Mouse (Mus musculus): ENCODE results near the gene Kcnb1. TPM values are rescaled to one million over a fixed set of nuclear protein-coding genes. Genes with fewer than 3 reads are reported as not detected.

Kcnb1 gene
- polyA plus RNA-seq, 1 experiment = 6.7 TPM

- DNase-seq (ENCODE audit: low spot score) = no peak
Measured at GRCm38 (mm10) chr2:167079535-167080257, 110.3 kb downstream of the Kcnb1 start.

DNA sequence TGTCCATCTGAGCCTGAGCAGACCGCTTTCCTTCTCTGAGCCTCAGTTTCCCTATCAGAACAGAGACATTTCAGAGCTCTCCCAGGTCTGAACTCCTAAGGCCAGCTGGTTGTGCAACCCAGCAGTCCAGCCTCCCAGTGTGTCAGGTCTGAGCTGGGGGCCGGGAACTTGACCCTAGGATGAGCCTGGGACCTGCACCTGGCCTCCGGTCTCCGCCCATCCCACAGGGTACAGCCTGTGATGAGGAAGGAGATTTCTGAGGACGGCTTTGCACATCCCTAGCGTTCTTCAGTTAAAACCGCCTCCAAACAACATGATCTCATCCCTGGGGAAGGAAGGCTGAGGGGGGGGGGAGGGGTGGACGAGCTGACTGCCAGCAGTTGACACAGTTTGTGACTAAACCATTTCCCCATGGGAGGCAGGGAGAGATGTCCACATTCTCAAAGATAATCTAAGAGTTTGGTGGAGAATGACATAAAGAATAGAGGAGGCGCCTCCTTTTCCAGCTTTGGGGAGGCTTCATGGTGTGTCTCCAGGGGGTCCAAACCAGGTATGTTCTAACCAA is 110.9 kb downstream of the Kcnb1 start:
- DNase-seq (ENCODE audit: low spot score) = no peak

DNA sequence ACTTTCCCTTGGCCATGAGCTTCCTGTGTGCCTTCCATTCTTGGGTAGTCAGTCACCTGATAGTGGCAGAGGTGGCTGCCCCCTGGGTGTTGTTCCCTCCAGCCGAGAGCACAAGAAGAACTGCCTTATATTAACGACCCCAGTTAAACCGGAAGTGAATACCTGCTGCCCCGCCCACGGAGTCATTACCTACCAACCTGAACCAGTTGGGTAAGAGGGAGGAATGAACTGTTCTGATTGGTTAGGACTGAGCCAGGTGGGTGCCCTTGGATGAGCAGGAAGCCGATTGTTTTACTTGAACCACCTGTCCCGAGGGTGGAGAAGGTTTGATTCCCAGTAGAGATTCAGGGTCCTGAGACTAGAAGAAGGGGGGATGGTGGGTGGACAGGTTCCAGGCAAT is 111.5 kb downstream of the Kcnb1 start:
- DNase-seq (ENCODE audit: low spot score) = no peak

DNA sequence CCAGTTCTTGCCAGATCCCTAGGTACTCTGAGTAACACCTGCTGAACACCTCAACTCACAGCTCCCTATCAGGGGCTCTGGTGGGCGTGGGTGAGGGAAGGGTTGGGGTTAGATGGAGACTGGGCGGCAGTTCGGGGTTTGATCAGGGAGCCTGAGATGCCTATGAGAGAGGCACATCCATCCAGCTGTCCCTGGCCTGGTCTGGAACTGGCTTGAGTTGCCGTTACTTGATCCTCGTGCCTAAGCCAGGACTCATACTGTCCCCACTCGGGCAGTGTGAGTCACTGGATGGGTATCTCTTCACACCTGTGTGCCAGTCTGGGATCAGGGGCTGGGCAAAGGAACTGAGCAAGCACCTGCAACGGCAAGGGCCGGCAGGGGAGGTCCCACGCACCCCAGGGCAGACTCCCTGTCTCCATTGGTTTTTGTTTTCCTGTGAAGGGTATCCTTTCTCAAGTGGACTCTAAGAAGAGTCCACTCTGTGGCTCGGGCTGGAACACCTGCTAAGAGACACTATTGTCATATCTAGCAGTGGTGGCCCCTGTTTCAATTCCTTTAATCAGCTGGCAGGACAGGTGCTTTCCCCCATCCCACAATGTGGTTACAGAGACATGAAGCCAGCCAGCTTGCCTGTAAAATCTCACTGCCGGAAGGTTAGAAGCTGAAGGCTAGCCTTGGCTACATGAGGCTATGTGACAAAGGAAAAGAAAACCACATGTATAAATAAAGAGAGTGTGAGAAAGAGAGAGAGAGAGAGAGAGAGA is 112.6 kb downstream of the Kcnb1 start:
- DNase-seq (ENCODE audit: low spot score) = no peak

- DNase-seq (ENCODE audit: low spot score) = no peak
Measured at GRCm38 (mm10) chr2:167076759-167077158, 113.2 kb downstream of the Kcnb1 start.

DNA sequence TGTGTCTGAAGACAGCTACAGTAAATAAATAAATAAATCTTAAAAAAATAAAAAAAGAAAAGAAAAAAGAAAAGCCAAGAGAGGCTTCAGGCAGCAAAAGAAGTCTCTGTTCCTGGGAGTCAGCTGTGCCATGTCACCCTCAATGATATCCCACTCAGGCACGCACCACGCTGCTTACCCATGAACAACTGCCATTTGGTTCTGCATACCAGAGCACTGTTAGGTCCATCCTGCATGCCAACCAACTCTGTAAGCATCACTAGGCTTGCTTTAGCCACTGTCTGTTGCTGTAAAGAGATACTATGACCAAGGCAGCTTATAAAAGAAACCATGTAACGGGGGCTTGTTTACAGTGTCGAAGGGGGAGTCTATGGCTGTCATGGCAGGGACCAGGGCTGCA is 113.6 kb downstream of the Kcnb1 start:
- no peak for DNase-seq (ENCODE audit: low spot score)

DNA sequence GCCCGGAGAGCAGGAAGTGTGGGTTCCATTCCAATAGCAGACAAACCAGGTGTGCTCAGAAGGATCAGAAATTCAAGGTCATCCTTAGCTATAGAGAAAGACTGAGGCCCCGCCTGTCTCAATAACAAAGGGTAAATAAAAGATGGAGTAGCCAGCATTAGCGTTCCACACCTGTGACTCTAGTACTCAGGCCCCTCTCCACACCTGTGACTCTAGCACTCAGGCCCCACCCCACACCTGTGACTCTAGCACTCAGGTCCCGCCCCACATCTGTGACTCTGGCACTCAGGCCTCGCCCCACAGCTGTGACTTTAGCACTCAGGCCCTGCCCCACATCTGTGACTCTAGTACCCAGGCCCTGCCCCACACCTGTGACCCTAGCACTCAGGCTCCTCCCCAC is 115.4 kb downstream of the Kcnb1 start:
- DNase-seq (ENCODE audit: low spot score) = no peak

DNA sequence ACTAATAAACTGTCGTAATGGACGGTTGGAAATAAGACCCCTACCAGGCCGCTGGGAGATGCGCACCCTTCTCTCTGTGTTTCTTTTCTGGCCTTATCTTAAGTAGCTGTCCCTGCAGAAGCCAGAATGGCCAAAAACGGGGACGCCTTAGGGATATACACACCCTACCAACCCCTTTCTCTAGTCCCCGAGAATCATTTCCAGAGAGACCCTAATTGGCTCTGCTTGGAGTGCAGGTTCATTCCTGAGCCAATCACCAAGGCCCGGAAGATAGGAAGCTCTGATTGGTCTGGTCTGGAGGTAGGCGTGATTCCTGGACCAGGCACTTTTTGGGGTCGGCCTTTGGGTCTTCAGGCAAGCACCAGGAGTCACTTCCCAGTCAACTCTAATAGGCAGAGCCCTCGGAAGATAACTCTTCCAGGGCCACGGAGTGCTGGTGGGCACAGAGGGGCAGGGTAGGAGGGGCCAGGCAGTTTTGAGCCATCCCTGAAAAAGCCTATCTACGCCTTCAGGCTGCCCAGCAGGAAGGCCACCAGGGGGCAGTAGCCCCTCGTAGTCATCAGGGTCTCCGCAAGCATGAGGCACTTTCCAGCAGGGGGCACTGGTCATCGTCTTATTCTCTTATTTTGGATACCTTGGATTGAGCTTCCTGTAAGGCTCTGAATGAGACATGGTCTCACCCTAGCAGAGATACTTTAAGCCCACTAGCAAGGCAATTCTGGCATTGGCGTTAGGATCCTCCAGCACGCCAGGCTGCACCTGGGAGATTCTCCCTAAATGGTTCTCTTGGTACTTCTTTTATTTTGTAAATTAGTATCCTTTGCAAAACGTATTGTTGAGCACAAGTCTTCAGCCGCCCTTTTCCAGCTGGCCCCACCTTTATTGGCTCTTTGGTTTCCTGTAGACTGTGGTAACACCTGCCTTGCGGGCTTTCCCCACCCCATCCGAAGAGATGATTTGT is 118.0 kb downstream of the Kcnb1 start:
- DNase-seq (ENCODE audit: low spot score) = peak; percentile 91

- no peak for DNase-seq (ENCODE audit: low spot score)
Measured at GRCm38 (mm10) chr2:167071266-167071640, 118.7 kb downstream of the Kcnb1 start.

GRCm38 (mm10) chr2:167070341-167070740 is 119.6 kb downstream of the Kcnb1 start:
- no peak for DNase-seq (ENCODE audit: low spot score)

DNA sequence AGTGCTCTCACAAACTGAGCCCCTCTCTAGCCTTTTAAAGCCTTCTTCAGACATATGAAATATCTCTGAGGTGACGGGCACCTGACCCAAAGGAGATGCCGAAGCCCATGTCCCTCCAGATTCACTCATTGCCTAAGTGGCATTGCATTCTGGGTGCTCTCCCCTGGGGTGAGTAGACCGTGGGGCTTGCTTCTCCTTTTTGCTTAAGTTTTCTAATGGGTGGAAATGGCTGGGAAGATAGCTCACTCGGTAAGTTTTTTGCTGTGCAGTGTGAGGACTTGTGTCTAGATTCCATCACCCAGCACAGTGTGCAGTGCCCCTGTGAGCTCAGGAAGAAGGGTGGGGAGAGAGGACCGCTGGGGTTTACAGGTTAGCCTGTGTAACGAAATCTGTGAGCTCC is 122.4 kb downstream of the Kcnb1 start:
- no peak for DNase-seq (ENCODE audit: low spot score)

GRCm38 (mm10) chr2:167066528-167067516 is 123.1 kb downstream of the Kcnb1 start:
- no peak for DNase-seq (ENCODE audit: low spot score)

- no peak for DNase-seq (ENCODE audit: low spot score)
Measured at GRCm38 (mm10) chr2:167066031-167066430, 123.9 kb downstream of the Kcnb1 start.

DNA sequence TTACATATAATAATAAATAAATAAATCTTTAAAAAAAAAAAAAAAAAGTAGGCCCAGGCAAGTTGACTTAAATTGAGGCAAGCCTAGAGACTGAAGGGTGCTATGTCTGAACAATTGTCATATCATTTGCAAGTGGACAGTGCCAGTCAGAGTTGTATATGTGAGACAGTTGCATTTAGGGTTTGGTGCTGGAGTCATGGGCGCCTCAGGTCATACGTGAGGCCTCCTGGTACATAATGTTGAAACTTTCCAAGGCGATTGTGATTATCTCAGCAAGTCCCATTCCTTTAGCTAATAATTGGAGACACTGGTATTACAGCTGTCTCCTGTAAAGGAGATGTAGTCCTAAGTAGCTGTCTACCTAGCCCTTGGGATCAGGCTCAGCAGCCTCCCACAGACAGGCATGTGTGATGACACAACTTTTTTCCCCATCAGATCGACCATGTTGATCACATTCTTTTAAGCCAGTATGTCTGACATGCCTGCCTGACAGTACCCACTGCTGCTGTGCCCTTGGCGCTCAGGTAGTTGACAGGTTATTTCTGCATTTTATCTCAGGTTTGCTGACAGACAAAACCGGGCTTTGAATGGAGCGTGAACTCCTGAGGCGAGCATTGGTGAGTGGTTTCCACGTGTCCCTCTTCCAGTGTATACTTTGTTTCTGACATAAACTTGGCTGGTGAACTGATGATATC is 125.2 kb downstream of the Kcnb1 start:
- no peak for DNase-seq (ENCODE audit: low spot score)

- no peak for DNase-seq (ENCODE audit: low spot score)
Measured at GRCm38 (mm10) chr2:167063906-167064496, 126.0 kb downstream of the Kcnb1 start.

DNA sequence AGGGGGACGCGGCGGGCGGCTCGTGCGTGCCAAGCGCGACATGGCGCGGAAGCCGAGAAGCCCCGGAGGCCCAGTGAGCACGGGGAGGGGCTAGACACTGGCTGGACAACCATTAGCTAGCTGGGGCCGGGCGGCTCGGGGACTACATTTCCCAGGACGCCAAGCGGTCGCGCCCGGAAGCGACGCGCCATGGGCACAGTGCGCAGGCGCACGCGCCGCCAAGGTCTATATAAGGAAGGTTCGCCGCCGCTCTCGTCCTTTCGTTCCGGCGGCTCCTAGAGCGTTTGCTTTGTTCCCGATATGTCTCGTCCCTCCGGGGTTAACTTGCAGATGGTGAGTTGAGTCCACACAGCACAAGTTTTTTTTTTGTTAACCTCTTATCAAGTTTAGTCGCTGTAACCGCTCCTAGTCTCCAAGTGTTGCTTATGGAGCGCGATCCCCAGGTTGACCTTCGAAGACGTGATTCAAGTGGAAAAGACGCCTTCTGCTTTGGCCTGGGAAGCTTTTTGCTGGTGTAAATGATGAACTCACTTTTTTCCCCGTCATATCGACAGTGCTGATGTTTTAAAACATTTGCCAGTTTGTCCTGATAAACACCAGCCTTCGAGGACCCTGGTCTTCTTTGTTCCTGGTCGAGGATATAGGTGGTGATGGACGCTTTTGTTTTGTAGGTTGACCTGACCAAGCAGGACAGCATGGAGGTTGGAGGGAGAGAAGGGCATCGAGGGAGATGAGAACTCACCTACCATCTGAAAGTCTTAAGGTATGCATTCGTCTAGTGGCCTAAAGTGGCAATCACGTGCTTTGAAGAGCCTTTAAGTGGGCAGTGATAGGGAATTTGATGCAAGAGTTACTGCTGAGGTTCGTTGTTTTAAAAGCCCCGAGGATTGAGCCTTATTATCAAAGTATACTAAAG is 126.7 kb downstream of the Kcnb1 start, which contains the start of gene Znfx1:
TSS of gene Znfx1 (minus strand) at position 51 of the 916 bp plus-strand sequence.
- peak; percentile 98 for DNase-seq (ENCODE audit: low spot score)

DNA sequence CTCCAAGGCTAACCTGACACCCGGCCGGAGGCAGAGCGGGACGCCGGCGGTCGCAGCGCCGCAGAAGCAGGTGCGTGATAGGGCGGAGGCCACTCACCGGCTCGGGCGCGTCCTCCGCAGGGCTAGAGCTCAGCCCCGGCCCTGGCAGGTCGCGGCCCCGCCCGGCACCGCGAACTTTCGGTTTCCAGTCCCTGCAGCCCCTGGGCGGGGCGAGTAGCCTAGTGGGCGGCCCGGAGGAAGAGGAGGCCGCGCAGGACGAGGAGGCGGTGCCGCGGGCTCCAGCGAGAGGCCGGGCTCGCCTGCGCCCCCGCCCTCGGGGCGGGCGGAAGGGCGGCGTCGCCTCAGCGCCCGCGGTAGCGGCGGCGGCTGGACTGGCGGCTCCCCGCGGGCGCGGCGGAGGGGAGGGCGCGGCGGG is 127.5 kb downstream of the Kcnb1 start:
- DNase-seq (ENCODE audit: low spot score) = peak; percentile 94

- DNase-seq (ENCODE audit: low spot score) = no peak
Measured at GRCm38 (mm10) chr2:167061381-167062034, 128.4 kb downstream of the Kcnb1 start.

Data from urinary bladder, adult 2 months (tissue).